Mouse (Mus musculus) megakaryocyte, embryonic 14.5 days (primary cell): ENCODE measurements around the gene St6galnac6. TPM values are rescaled to one million over a fixed set of nuclear protein-coding genes. Genes with fewer than 3 reads are reported as not detected.

Source experiments
- H3K27me3 ChIP-seq: replicated peaks from 2 replicates; pipeline ENCODE3; 2012; ENCODE audit warnings: inconsistent platforms
- H3K36me3 ChIP-seq: replicated peaks from 2 replicates; pipeline ENCODE3; 2012; ENCODE audit warnings: low read length, inconsistent platforms, mixed read lengths
- H3K4me1 ChIP-seq: 2 replicates; pipeline ENCODE4 v1.6.1; 2012; ENCODE audit warnings: inconsistent platforms
- H3K4me3 ChIP-seq: replicated peaks from 2 replicates; pipeline ENCODE3; 2012; ENCODE audit warnings: moderate library complexity, mild to moderate bottlenecking, inconsistent platforms
- H3K9me3 ChIP-seq: 2 replicates; pipeline ENCODE4 v1.6.1; 2012; ENCODE audit warnings: inconsistent platforms
- FLI1 ChIP-seq: IDR thresholded peaks from 2 replicates; pipeline ENCODE4 v1.6.1; 2012; ENCODE audit warnings: low read length, inconsistent platforms, mixed read lengths
- GATA1 ChIP-seq: IDR thresholded peaks from 3 replicates; pipeline ENCODE4 v1.6.1; 2012; ENCODE audit warnings: mixed read lengths, low read length, inconsistent platforms, borderline replicate concordance
- polyA plus RNA-seq: library from polyadenylated mRNA; stranded (reverse); fragments of >175 nt; gene quantifications from 2 replicates; pipeline ENCODE4 v1.2.3, GENCODE M21; 2012; ENCODE audit warnings: low replicate concordance; ENCODE audit not compliant: insufficient read depth

Gene St6galnac6
- 36.4 and 40.9 TPM in 2 replicates for polyA plus RNA-seq

- TF ChIP-seq FLI1 (no peak), GATA1 (no peak)
- H3K4me1 ChIP-seq, result peaks cover 41% of the 10 kb centered on the region
- peaks cover 59% of the 10 kb centered on the region for H3K36me3 ChIP-seq
- H3K9me3 ChIP-seq, result no peaks in the 10 kb centered on the region
- H3K4me3 ChIP-seq, result no peak within 1 kb of the TSS
- no peaks in the 10 kb centered on the region for H3K27me3 ChIP-seq
Measured at GRCm38 (mm10) chr2:32599409-32599808, at the start of gene St6galnac6. TSS of gene St6galnac6 (plus strand) at chr2:32599709.

GRCm38 (mm10) chr2:32549764-32550163 lies 49.7 kb upstream of the St6galnac6 start:
- H3K9me3 ChIP-seq, result no peaks in the 10 kb centered on the region
- no peak for TF ChIP-seq FLI1
- no peak for TF ChIP-seq GATA1
- H3K27me3 ChIP-seq, result peaks cover 53% of the 10 kb centered on the region
- peaks cover 30% of the 10 kb centered on the region for H3K4me1 ChIP-seq
- no peak overlapping the region for H3K4me3 ChIP-seq
- H3K36me3 ChIP-seq, result no peaks in the 10 kb centered on the region

GRCm38 (mm10) chr2:32551236-32551635 lies 48.3 kb upstream of the St6galnac6 start:
- Histone ChIP-seq H3K4me3 (no peak overlapping the region), H3K36me3 (no peaks in the 10 kb centered on the region), H3K9me3 (no peaks in the 10 kb centered on the region), H3K4me1 (peaks cover 42% of the 10 kb centered on the region), H3K27me3 (peaks cover 45% of the 10 kb centered on the region)
- TF ChIP-seq FLI1 (no peak), GATA1 (no peak)

GRCm38 (mm10) chr2:32553592-32554148 lies 45.8 kb upstream of the St6galnac6 start:
- TF ChIP-seq FLI1 (no peak), GATA1 (no peak)
- H3K36me3 ChIP-seq, result no peaks in the 10 kb centered on the region
- peaks cover 45% of the 10 kb centered on the region for H3K4me1 ChIP-seq
- no peaks in the 10 kb centered on the region for H3K9me3 ChIP-seq
- peak overlapping the region; percentile 77 for H3K4me3 ChIP-seq
- peaks cover 42% of the 10 kb centered on the region for H3K27me3 ChIP-seq

- Histone ChIP-seq H3K27me3 (peaks cover 40% of the 10 kb centered on the region), H3K4me3 (no peak overlapping the region), H3K9me3 (no peaks in the 10 kb centered on the region), H3K4me1 (peaks cover 36% of the 10 kb centered on the region), H3K36me3 (no peaks in the 10 kb centered on the region)
- TF ChIP-seq FLI1 (no peak), GATA1 (no peak)
Measured at GRCm38 (mm10) chr2:32555484-32555883, 44.0 kb upstream of the St6galnac6 start.

GRCm38 (mm10) chr2:32556019-32556418 lies 43.5 kb upstream of the St6galnac6 start:
- TF ChIP-seq FLI1 (no peak), GATA1 (no peak)
- H3K4me3 ChIP-seq, result no peak overlapping the region
- H3K36me3 ChIP-seq, result no peaks in the 10 kb centered on the region
- H3K4me1 ChIP-seq, result peaks cover 36% of the 10 kb centered on the region
- no peaks in the 10 kb centered on the region for H3K9me3 ChIP-seq
- H3K27me3 ChIP-seq, result peaks cover 39% of the 10 kb centered on the region

GRCm38 (mm10) chr2:32559570-32559969 lies 39.9 kb upstream of the St6galnac6 start:
- H3K36me3 ChIP-seq, result no peaks in the 10 kb centered on the region
- no peak for TF ChIP-seq FLI1
- TF ChIP-seq GATA1, result no peak
- peak overlapping the region; percentile 4 for H3K4me3 ChIP-seq
- H3K4me1 ChIP-seq, result peaks cover 22% of the 10 kb centered on the region
- peaks cover 46% of the 10 kb centered on the region for H3K27me3 ChIP-seq
- no peaks in the 10 kb centered on the region for H3K9me3 ChIP-seq

GRCm38 (mm10) chr2:32566536-32567063 lies 32.9 kb upstream of the St6galnac6 start:
- H3K4me1 ChIP-seq, result peaks cover 30% of the 10 kb centered on the region
- TF ChIP-seq FLI1 (no peak), GATA1 (no peak)
- H3K9me3 ChIP-seq, result no peaks in the 10 kb centered on the region
- peaks cover 35% of the 10 kb centered on the region for H3K27me3 ChIP-seq
- H3K4me3 ChIP-seq, result no peak overlapping the region
- H3K36me3 ChIP-seq, result no peaks in the 10 kb centered on the region

GRCm38 (mm10) chr2:32568149-32568548 lies 31.4 kb upstream of the St6galnac6 start:
- Histone ChIP-seq H3K9me3 (no peaks in the 10 kb centered on the region), H3K4me1 (peaks cover 46% of the 10 kb centered on the region), H3K27me3 (peaks cover 27% of the 10 kb centered on the region), H3K4me3 (no peak overlapping the region), H3K36me3 (peaks cover 13% of the 10 kb centered on the region)
- TF ChIP-seq GATA1 (no peak), FLI1 (no peak)

- H3K4me3 ChIP-seq, result no peak overlapping the region
- no peak for TF ChIP-seq FLI1
- TF ChIP-seq GATA1, result no peak
- H3K36me3 ChIP-seq, result peaks cover 21% of the 10 kb centered on the region
- H3K4me1 ChIP-seq, result peaks cover 49% of the 10 kb centered on the region
- no peaks in the 10 kb centered on the region for H3K9me3 ChIP-seq
- peaks cover 20% of the 10 kb centered on the region for H3K27me3 ChIP-seq
Measured at GRCm38 (mm10) chr2:32568941-32569340, 30.6 kb upstream of the St6galnac6 start.
